Mouse (Mus musculus): ENCODE data around the gene Wdr70. TPM values are rescaled to one million over a fixed set of nuclear protein-coding genes. Genes with fewer than 3 reads are reported as not detected.

Wdr70 gene
- polyA plus RNA-seq, 1 experiment = 3.8 TPM

GRCm38 (mm10) chr15:7889362-7889674 is 209.7 kb downstream of the Wdr70 start:
- Histone ChIP-seq H3K4me1 (ENCODE audit: control insufficient read depth, insufficient read depth, insufficient read length, low read length) (peaks cover 3% of the 10 kb centered on the region; the same call in 1 of the 2 replicates), H3K36me3 (ENCODE audit: control insufficient read depth, insufficient read depth, low read length) (0 out of 2 replicates have a peak, but pooled peaks cover 6% of the 10 kb centered on the region), H3K27me3 (ENCODE audit: control insufficient read depth, insufficient read depth, low read length) (no peaks in the 10 kb centered on the region), H3K27ac (ENCODE audit: insufficient read depth, low read depth, low read length) (no peak overlapping the region), H3K4me3 (ENCODE audit: low read depth, low read length) (no peak overlapping the region)
- WGBS = 89% methylated on average over 5 of the region's 5 CpGs
- TF ChIP-seq POLR2A (IDR thresholded peaks at IDR 0.05; ENCODE audit: low read depth, low read length) (no peak), CTCF (IDR thresholded peaks at IDR 0.05; ENCODE audit: extremely low read depth, insufficient read length, insufficient replicate concordance, low read depth, low read length) (no peak)

- Histone ChIP-seq H3K4me1 (ENCODE audit: control insufficient read depth, insufficient read depth, insufficient read length, low read length) (peaks cover 3% of the 10 kb centered on the region; the same call in 1 of the 2 replicates), H3K27ac (ENCODE audit: insufficient read depth, low read depth, low read length) (no peak overlapping the region), H3K4me3 (ENCODE audit: low read depth, low read length) (no peak overlapping the region), H3K27me3 (ENCODE audit: control insufficient read depth, insufficient read depth, low read length) (no peaks in the 10 kb centered on the region), H3K36me3 (ENCODE audit: control insufficient read depth, insufficient read depth, low read length) (peaks cover 10% of the 10 kb centered on the region; the same call in 1 of the 2 replicates)
- WGBS = 95% methylated on average over 8 of the region's 8 CpGs
- TF ChIP-seq CTCF (IDR thresholded peaks at IDR 0.05; ENCODE audit: extremely low read depth, insufficient read length, insufficient replicate concordance, low read depth, low read length) (no peak), POLR2A (IDR thresholded peaks at IDR 0.05; ENCODE audit: low read depth, low read length) (no peak)
These were observed 210.2 kb downstream of the Wdr70 start for GRCm38 (mm10) chr15:7888617-7889361.

GRCm38 (mm10) chr15:7886591-7886990 is 212.4 kb downstream of the Wdr70 start:
- H3K36me3 ChIP-seq (ENCODE audit: control insufficient read depth, insufficient read depth, low read length) = peaks cover 16% of the 10 kb centered on the region; the same call in 1 of the 2 replicates
- H3K27ac ChIP-seq (ENCODE audit: insufficient read depth, low read depth, low read length) = no peak overlapping the region
- no peaks in the 10 kb centered on the region for H3K27me3 ChIP-seq (ENCODE audit: control insufficient read depth, insufficient read depth, low read length)
- 80% methylated on average over 8 of the region's 8 CpGs for WGBS
- no peaks in the 10 kb centered on the region for H3K4me1 ChIP-seq (ENCODE audit: control insufficient read depth, insufficient read depth, insufficient read length, low read length)
- TF ChIP-seq POLR2A (IDR thresholded peaks at IDR 0.05; ENCODE audit: low read depth, low read length) (no peak), CTCF (IDR thresholded peaks at IDR 0.05; ENCODE audit: extremely low read depth, insufficient read length, insufficient replicate concordance, low read depth, low read length) (no peak)
- H3K4me3 ChIP-seq (ENCODE audit: low read depth, low read length) = no peak overlapping the region

GRCm38 (mm10) chr15:7885106-7885505 is 213.9 kb downstream of the Wdr70 start:
- 79% methylated on average over 10 of the region's 10 CpGs for WGBS
- Histone ChIP-seq H3K36me3 (ENCODE audit: control insufficient read depth, insufficient read depth, low read length) (peaks cover 18% of the 10 kb centered on the region; the same call in 1 of the 2 replicates), H3K27me3 (ENCODE audit: control insufficient read depth, insufficient read depth, low read length) (no peaks in the 10 kb centered on the region), H3K27ac (ENCODE audit: insufficient read depth, low read depth, low read length) (no peak overlapping the region), H3K4me1 (ENCODE audit: control insufficient read depth, insufficient read depth, insufficient read length, low read length) (no peaks in the 10 kb centered on the region), H3K4me3 (ENCODE audit: low read depth, low read length) (no peak overlapping the region)
- TF ChIP-seq POLR2A (IDR thresholded peaks at IDR 0.05; ENCODE audit: low read depth, low read length) (no peak), CTCF (IDR thresholded peaks at IDR 0.05; ENCODE audit: extremely low read depth, insufficient read length, insufficient replicate concordance, low read depth, low read length) (no peak)

- Histone ChIP-seq H3K4me3 (ENCODE audit: low read depth, low read length) (no peak overlapping the region), H3K27me3 (ENCODE audit: control insufficient read depth, insufficient read depth, low read length) (no peaks in the 10 kb centered on the region), H3K36me3 (ENCODE audit: control insufficient read depth, insufficient read depth, low read length) (peaks cover 19% of the 10 kb centered on the region; the same call in 1 of the 2 replicates), H3K4me1 (ENCODE audit: control insufficient read depth, insufficient read depth, insufficient read length, low read length) (no peaks in the 10 kb centered on the region), H3K27ac (ENCODE audit: insufficient read depth, low read depth, low read length) (no peak overlapping the region)
- WGBS = 91% methylated on average over 11 of the region's 11 CpGs
- no peak for TF ChIP-seq POLR2A (IDR thresholded peaks at IDR 0.05; ENCODE audit: low read depth, low read length)
- TF ChIP-seq CTCF (IDR thresholded peaks at IDR 0.05; ENCODE audit: extremely low read depth, insufficient read length, insufficient replicate concordance, low read depth, low read length) = no peak
These were observed 214.8 kb downstream of the Wdr70 start for GRCm38 (mm10) chr15:7884181-7884580.

- WGBS = 94% methylated on average over 7 of the region's 7 CpGs
These were observed 219.1 kb downstream of the Wdr70 start for GRCm38 (mm10) chr15:7879956-7880355.

GRCm38 (mm10) chr15:7878861-7879260 is 220.1 kb downstream of the Wdr70 start:
- no peak overlapping the region for H3K27ac ChIP-seq (ENCODE audit: insufficient read depth, low read depth, low read length)
- H3K36me3 ChIP-seq (ENCODE audit: control insufficient read depth, insufficient read depth, low read length) = peaks cover 12% of the 10 kb centered on the region; the same call in 1 of the 2 replicates
- no peaks in the 10 kb centered on the region for H3K27me3 ChIP-seq (ENCODE audit: control insufficient read depth, insufficient read depth, low read length)
- WGBS = 85% methylated on average over 10 of the region's 10 CpGs
- no peak overlapping the region for H3K4me3 ChIP-seq (ENCODE audit: low read depth, low read length)
- TF ChIP-seq POLR2A (IDR thresholded peaks at IDR 0.05; ENCODE audit: low read depth, low read length) (no peak), CTCF (IDR thresholded peaks at IDR 0.05; ENCODE audit: extremely low read depth, insufficient read length, insufficient replicate concordance, low read depth, low read length) (no peak)
- H3K4me1 ChIP-seq (ENCODE audit: control insufficient read depth, insufficient read depth, insufficient read length, low read length) = no peaks in the 10 kb centered on the region

More at GRCm38 (mm10) chr15:7879956-7880355, 219.1 kb downstream of the Wdr70 start:
- no peaks in the 10 kb centered on the region for H3K27me3 ChIP-seq (ENCODE audit: control insufficient read depth, insufficient read depth, low read length)
- peaks cover 16% of the 10 kb centered on the region; the same call in 1 of the 2 replicates for H3K36me3 ChIP-seq (ENCODE audit: control insufficient read depth, insufficient read depth, low read length)
- H3K27ac ChIP-seq (ENCODE audit: insufficient read depth, low read depth, low read length) = no peak overlapping the region
- no peaks in the 10 kb centered on the region for H3K4me1 ChIP-seq (ENCODE audit: control insufficient read depth, insufficient read depth, insufficient read length, low read length)
- H3K4me3 ChIP-seq (ENCODE audit: low read depth, low read length) = no peak overlapping the region
- TF ChIP-seq POLR2A (IDR thresholded peaks at IDR 0.05; ENCODE audit: low read depth, low read length) (no peak), CTCF (IDR thresholded peaks at IDR 0.05; ENCODE audit: extremely low read depth, insufficient read length, insufficient replicate concordance, low read depth, low read length) (no peak)
